Mouse (Mus musculus) embryo, embryonic 9.5 days (tissue): ENCODE results near the gene Catsperb.
"Not testable (repeated sequence)": the region's sequence is repeated elsewhere in the genome, so short reads cannot be mapped to it uniquely, and the experiment has no call there.

ENCODE experiments used
- DNase-seq: peaks from one replicate; pipeline ENCODE4 v3.0.0-alpha.2; 2017; ENCODE audit errors: extremely low spot score

Gene Catsperb

DNA sequence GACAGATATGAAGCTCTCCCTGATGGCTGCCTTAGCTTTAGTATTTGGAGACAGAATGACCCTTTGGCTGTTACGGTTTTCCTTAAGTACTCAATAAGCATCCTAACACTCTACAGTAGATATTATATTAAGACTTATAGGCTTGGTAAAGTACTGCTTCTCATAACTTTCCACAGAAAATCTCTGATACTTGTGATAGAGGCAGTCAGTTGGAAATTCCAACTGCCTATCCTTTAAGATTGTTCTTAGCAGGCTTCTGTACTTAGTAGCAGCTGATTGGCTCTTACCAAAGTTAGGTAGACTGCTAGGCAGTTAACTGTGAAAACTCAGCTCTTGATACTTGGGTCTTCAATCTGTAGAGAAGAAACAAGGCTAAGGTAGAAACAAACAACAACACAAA lies at the start of gene Catsperb:
Gene Catsperb, plus strand, starts transcription at position 301 of the 400 bp plus-strand sequence.
- DNase-seq = not testable (repeated sequence)

DNA sequence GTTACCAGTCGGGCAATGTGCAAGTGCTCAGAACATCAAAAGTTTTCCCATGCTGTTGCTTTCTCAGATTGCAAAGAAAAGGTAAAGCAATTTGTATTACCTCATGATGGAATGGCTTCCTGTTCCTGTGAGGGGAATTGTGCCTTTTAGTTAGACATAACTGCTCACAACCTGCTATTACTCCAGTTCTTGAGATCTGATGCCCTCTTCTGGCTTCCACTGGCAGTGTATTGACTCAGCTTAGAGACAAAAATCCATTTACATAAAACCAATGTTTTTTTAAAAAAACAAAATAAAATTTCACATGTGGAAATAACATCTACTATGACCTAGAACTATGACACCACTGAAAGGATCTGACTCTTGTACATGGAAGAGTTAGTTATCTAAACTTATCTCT lies 43.0 kb upstream of the Catsperb start:
- not testable (repeated sequence) for DNase-seq

DNA sequence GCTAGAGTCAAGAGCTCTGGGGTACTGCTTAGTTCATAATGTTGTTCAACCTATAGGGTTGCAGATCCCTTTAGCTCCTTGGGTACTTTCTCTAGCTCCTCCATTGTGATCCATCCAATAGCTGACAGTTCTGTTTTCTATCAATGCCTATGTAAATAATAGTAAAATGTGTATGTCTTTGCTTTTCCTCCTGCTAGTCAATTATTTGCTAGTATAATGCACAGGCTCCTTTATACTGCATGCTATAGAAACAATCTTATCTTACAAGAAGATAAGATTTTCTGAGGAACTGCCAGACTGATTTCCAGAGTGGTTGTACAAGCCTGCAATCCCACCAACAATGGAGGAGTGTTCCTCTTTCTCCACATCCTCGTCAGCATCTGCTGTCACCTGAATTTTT lies 23.0 kb upstream of the Catsperb start:
- DNase-seq = not testable (repeated sequence)

DNA sequence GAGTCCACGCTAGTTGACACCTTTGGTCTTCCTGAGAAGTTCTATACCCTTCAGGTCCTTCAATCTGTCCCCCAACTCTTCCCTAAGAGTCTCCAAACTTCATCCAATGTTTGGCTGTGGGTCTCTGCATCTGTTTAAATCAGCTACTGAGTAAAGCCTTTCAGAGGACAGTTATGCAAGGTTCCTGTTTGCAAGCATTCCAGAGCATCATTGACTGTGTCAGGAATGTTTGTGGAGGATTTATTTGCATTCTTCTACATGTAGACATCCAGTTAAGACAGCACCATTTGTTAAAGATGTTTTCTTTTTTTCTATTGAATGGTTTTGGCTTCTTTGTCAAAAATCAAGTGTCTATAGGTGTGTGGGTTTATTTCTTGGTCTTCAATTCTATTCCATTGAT lies 21.7 kb downstream of the Catsperb start:
- DNase-seq = no peak

DNA sequence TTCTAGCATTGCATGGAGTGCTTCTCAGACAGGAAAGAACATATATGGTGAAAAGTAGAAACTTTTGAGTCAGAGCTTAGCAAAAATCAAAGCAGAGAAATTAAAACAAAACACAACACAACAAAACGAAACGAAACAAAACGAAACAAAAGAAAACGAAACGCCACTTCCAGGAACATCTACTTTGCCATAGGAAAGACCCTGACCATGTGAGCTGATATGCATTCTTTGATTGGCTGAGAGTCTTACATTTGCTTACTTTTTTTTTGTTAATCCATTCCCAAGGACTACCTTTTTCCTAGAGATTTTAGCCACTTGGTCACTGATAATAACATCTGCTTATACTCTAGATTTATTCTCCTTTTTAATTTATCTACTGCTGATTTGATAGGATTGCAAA lies 57.6 kb downstream of the Catsperb start:
- no peak for DNase-seq

DNA sequence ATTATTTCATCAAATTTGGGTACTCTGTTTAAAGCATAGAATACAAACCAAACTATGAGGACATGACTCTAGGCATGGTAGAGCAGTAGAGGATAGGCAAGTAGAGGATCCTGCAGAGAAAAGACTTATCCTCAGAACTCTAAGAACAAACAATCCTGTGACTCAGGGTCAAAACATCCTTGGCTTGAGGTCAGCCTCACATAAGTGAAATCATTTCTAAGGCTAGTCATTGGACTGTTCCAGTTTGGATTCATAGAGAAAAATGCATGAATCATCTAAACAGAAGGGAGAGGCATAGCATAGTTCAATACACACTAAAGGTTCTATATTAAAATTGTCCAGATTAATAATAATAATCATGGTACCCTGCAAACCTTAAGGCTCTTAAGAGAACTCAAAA lies 79.1 kb downstream of the Catsperb start:
- DNase-seq = no peak

DNA sequence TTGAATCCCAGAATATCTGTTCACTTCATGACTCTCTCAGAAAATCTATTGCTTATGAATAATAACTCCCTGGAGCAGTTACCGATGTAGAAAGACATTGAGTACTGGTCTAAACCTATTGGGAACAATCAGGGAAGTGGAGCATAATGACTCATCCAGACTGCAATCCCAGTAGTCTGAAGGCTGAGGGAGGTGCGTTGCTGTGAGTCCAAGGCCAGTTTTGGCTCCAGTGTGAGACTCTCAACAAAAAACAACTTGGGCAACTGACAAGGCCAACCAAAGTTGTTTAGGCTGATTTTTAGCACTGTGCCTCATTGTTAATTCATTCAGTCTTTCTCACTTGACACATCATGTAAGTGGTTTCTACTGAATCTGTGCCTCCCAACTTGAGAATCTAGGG lies 106.9 kb downstream of the Catsperb start:
- DNase-seq = not testable (repeated sequence)

DNA sequence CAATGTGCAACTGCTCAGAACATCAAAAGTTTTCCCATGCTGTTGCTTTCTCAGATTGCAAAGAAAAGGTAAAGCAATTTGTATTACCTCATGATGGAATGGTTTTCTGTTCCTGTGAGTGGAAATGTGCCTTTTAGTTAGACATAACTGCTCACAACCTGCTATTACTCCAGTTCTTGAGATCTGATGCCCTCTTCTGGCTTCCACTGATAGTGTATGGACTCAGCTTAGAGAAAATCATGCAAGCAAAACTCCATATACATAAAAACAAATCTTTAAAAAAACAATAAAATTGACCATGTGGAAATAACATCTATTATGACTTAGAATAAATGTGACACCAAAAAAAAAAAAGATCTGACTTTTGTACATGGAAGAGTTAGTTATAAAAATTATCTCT lies 202.2 kb downstream of the Catsperb start:
- not testable (repeated sequence) for DNase-seq

DNA sequence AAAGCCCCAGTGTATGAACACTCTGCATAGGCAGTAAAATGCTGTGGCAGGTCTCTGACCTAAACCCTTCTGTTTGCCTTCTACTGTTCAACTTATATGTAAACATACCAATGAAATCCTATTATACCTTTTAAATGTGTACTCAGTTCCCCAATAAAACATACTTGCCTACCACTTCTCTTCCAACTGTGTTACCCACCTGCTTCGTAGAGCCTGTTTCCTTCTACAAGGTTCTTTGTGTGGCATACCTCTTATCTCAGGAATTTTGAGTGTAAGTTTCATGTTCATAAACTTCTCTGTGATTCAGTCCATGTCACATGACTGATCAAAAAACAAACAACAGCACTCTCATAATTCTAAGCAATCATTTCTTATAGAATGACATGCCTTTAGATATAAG lies 228.7 kb downstream of the Catsperb start:
- DNase-seq = no peak

DNA sequence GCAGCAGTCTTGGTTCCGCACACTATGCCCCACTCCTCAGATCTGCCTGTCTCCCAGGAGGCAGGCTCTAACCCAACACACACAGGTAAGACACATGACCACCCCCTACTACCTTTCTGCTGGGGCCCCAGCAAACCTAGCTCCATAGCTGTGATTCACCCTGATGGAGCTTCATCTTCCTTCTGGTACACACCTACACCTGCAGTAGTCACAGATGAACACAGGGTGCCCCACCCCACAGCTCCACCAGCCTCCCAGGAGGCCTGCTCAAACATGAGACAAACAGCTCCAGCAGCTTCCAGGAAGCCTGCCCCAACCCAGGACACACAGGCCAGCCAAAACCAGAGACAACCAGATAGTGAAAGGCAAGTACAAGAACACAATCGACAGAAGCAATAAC lies 263.0 kb downstream of the Catsperb start:
- no peak for DNase-seq
